2 mouse cellular contexts compared by ENCODE assay signal in the genomic region with DNA sequence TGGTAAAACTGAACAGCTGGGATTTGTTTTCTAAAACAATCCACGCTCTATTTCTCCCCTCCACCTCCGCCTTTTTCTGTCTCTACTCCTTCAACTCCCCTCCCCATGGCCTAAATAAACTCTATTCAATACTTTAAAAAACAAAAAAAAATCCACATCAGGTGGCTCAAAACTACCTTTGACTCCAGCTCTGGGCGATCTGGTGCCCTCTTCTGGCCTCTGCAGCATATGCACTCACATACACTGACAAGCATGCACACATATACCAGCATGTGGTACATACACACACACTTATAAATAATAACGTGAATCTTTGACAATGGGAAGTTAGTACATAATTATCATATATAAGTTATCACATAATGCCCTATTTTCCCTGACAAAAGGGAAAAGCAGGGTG.
TF ChIP-seq lines count a peak whose summit lies in the region.

No protein-coding gene starts in this region.

TF ChIP-seq in CH12.LX, 34 proteins besides CTCF, POLR2A, EP300 and RAD21:
- peak; percentile 40 for TF ChIP-seq SMC3 (IDR thresholded peaks at IDR 0.05; ENCODE audit: low read depth, low read length)
- TF ChIP-seq ZMIZ1 (IDR thresholded peaks at IDR 0.05; ENCODE audit: low read depth, low read length) = no peak
- peak; percentile 19; the same call in 1 of the 2 replicates for TF ChIP-seq MYC (IDR thresholded peaks at IDR 0.05; ENCODE audit: low read depth, low read length)
- peak; percentile 32; the same call in 1 of the 2 replicates for TF ChIP-seq ZNF384 (IDR thresholded peaks at IDR 0.05; ENCODE audit: low read depth, low read length)

TF ChIP-seq in MEL, 35 proteins besides CTCF, POLR2A, EP300 and RAD21:
- TF ChIP-seq ZNF384 (IDR thresholded peaks at IDR 0.05; ENCODE audit: low read depth, low read length) (no peak), MYC (IDR thresholded peaks at IDR 0.05; ENCODE audit: low read depth, low read length) (no peak), GATA1 (IDR thresholded peaks at IDR 0.05; ENCODE audit: low read depth, low read length) (no peak), ZC3H11A (IDR thresholded peaks at IDR 0.05; ENCODE audit: low read depth, low read length) (0 out of 2 replicates have a peak, but pooled peaks have one; percentile 0), SIN3A (IDR thresholded peaks at IDR 0.05; ENCODE audit: low read length) (no peak)
TF ChIP-seq in MEL: peak in this region for 1.
